Mouse (Mus musculus): Measurements from ENCODE around the gene Olfr1258. TPM values are rescaled to one million over a fixed set of nuclear protein-coding genes. Genes with fewer than 3 reads are reported as not detected.
"Not testable (repeated sequence)": the region's sequence is repeated elsewhere in the genome, so short reads cannot be mapped to it uniquely, and the experiment has no call there.

Olfr1258 gene
- polyA plus RNA-seq (2015; fragmentation: Nextera tagmentation; extraction: Ambion mirVana) = not detected in 2 replicates

- Histone ChIP-seq H3K36me3 (no peaks in the 10 kb centered on the region), H3K4me2 (replicated peaks) (no peak within 1 kb of the TSS), H3K4me3 (no peak within 1 kb of the TSS), H3K9me3 (no peaks in the 10 kb centered on the region), H3K9ac (no peak within 1 kb of the TSS), H3K27me3 (no peaks in the 10 kb centered on the region), H3K4me1 (no peaks in the 10 kb centered on the region), H3K27ac (no peak within 1 kb of the TSS)
- no peak for ATAC-seq (ENCODE audit: low FRiP score, low read depth)
Observed at GRCm38 (mm10) chr2:89927009-89927408, at the start of gene Olfr1258. Olfr1258 (plus strand) TSS chr2:89927309.

- no peaks in the 10 kb centered on the region for H3K27me3 ChIP-seq
Observed at GRCm38 (mm10) chr2:89878137-89878536, 49.0 kb upstream of the Olfr1258 start, which contains the start of gene Olfr1257. Olfr1257 (plus strand) TSS chr2:89878437.

GRCm38 (mm10) chr2:89912616-89913015 is 14.5 kb upstream of the Olfr1258 start:
- not testable (repeated sequence) for H3K27ac ChIP-seq; H3K9me3 ChIP-seq; H3K9ac ChIP-seq; H3K4me1 ChIP-seq; H3K4me3 ChIP-seq; H3K27me3 ChIP-seq; ATAC-seq (ENCODE audit: low FRiP score, low read depth); H3K4me2 ChIP-seq (replicated peaks); H3K36me3 ChIP-seq
- 89% methylated on average over 9 of the region's 9 CpGs for WGBS

More at GRCm38 (mm10) chr2:89878137-89878536, 49.0 kb upstream of the Olfr1258 start, which contains the start of gene Olfr1257:
- Histone ChIP-seq H3K4me3 (no peak within 1 kb of the TSS), H3K9me3 (no peaks in the 10 kb centered on the region), H3K4me2 (replicated peaks) (no peak within 1 kb of the TSS), H3K9ac (no peak within 1 kb of the TSS), H3K4me1 (no peaks in the 10 kb centered on the region), H3K36me3 (no peaks in the 10 kb centered on the region), H3K27ac (no peak within 1 kb of the TSS)
- WGBS = 90% methylated on average over 1 of the region's 1 CpGs
- ATAC-seq (ENCODE audit: low FRiP score, low read depth) = no peak

GRCm38 (mm10) chr2:89948564-89948963 is 21.5 kb downstream of the Olfr1258 start, which contains the start of gene Olfr1259:
Olfr1259 (minus strand) TSS chr2:89948664.
- Histone ChIP-seq H3K9ac (no peak within 1 kb of the TSS), H3K27me3 (no peaks in the 10 kb centered on the region), H3K4me1 (no peaks in the 10 kb centered on the region), H3K9me3 (no peaks in the 10 kb centered on the region), H3K4me3 (no peak within 1 kb of the TSS), H3K27ac (no peak within 1 kb of the TSS), H3K4me2 (replicated peaks) (no peak within 1 kb of the TSS), H3K36me3 (no peaks in the 10 kb centered on the region)
- WGBS = 84% methylated on average over 5 of the region's 5 CpGs
- ATAC-seq (ENCODE audit: low FRiP score, low read depth) = no peak

- no peaks in the 10 kb centered on the region for H3K27me3 ChIP-seq
- no peak for ATAC-seq (ENCODE audit: low FRiP score, low read depth)
- no peak within 1 kb of the TSS for H3K27ac ChIP-seq
- H3K4me1 ChIP-seq = no peaks in the 10 kb centered on the region
- WGBS = 39% methylated on average over 2 of the region's 2 CpGs
- H3K4me2 ChIP-seq (replicated peaks) = no peak within 1 kb of the TSS
- H3K4me3 ChIP-seq = no peak within 1 kb of the TSS
- no peak within 1 kb of the TSS for H3K9ac ChIP-seq
- H3K36me3 ChIP-seq = no peaks in the 10 kb centered on the region
- no peaks in the 10 kb centered on the region for H3K9me3 ChIP-seq
Observed at GRCm38 (mm10) chr2:89974184-89974583, 47.1 kb downstream of the Olfr1258 start, which contains the start of gene Olfr1260. Olfr1260 (plus strand) TSS chr2:89974340.

GRCm38 (mm10) chr2:89977709-89978108 is 50.6 kb downstream of the Olfr1258 start:
- ATAC-seq (ENCODE audit: low FRiP score, low read depth) = no peak
- no peaks in the 10 kb centered on the region for H3K9me3 ChIP-seq
- 83% methylated on average over 2 of the region's 2 CpGs for WGBS
- H3K4me1 ChIP-seq = no peaks in the 10 kb centered on the region
- no peak overlapping the region for H3K4me3 ChIP-seq
- no peak overlapping the region for H3K27ac ChIP-seq
- no peaks in the 10 kb centered on the region for H3K36me3 ChIP-seq
- H3K4me2 ChIP-seq (replicated peaks) = no peak overlapping the region
- no peaks in the 10 kb centered on the region for H3K27me3 ChIP-seq
- H3K9ac ChIP-seq = no peak overlapping the region

Other genes with a start within 250 kb of the Olfr1258 start
- gene Olfr1252, start 202.3 kb upstream of the Olfr1258 start, polyA plus RNA-seq (2015; fragmentation: Nextera tagmentation; extraction: Ambion mirVana) = not detected in 2 replicates
- not detected in 2 replicates for gene Olfr1253, start 170.2 kb upstream of the Olfr1258 start, polyA plus RNA-seq (2015; fragmentation: Nextera tagmentation; extraction: Ambion mirVana)
- not detected in 2 replicates for gene Olfr1254, start 133.7 kb upstream of the Olfr1258 start, polyA plus RNA-seq (2015; fragmentation: Nextera tagmentation; extraction: Ambion mirVana)
- gene Olfr1255, start 115.3 kb upstream of the Olfr1258 start, polyA plus RNA-seq (2015; fragmentation: Nextera tagmentation; extraction: Ambion mirVana) = not detected in 2 replicates
- not detected in 2 replicates for gene Olfr1256, start 85.8 kb upstream of the Olfr1258 start, polyA plus RNA-seq (2015; fragmentation: Nextera tagmentation; extraction: Ambion mirVana)
- gene Olfr48, start 79.1 kb upstream of the Olfr1258 start, polyA plus RNA-seq (2015; fragmentation: Nextera tagmentation; extraction: Ambion mirVana) = not detected in 2 replicates
- gene Olfr1257, start 48.9 kb upstream of the Olfr1258 start, polyA plus RNA-seq (2015; fragmentation: Nextera tagmentation; extraction: Ambion mirVana) = not detected in 2 replicates
- not detected in 2 replicates for gene Olfr1259, start 21.4 kb downstream of the Olfr1258 start, polyA plus RNA-seq (2015; fragmentation: Nextera tagmentation; extraction: Ambion mirVana)
- gene Olfr1260, start 47.0 kb downstream of the Olfr1258 start, polyA plus RNA-seq (2015; fragmentation: Nextera tagmentation; extraction: Ambion mirVana) = not detected in 2 replicates
- gene Olfr1261, start 63.9 kb downstream of the Olfr1258 start, polyA plus RNA-seq (2015; fragmentation: Nextera tagmentation; extraction: Ambion mirVana) = not detected in 2 replicates
- gene Olfr1262, start 72.8 kb downstream of the Olfr1258 start, polyA plus RNA-seq (2015; fragmentation: Nextera tagmentation; extraction: Ambion mirVana) = not detected in 2 replicates
- gene Olfr1263, start 84.8 kb downstream of the Olfr1258 start, polyA plus RNA-seq (2015; fragmentation: Nextera tagmentation; extraction: Ambion mirVana) = not detected in 2 replicates
- not detected in 2 replicates for gene Olfr1264, start 98.3 kb downstream of the Olfr1258 start, polyA plus RNA-seq (2015; fragmentation: Nextera tagmentation; extraction: Ambion mirVana)
- not detected in 2 replicates for gene Olfr1265, start 108.0 kb downstream of the Olfr1258 start, polyA plus RNA-seq (2015; fragmentation: Nextera tagmentation; extraction: Ambion mirVana)
- not detected in 2 replicates for gene Olfr140, start 136.3 kb downstream of the Olfr1258 start, polyA plus RNA-seq (2015; fragmentation: Nextera tagmentation; extraction: Ambion mirVana)
- not detected in 2 replicates for gene Olfr1269, start 194.1 kb downstream of the Olfr1258 start, polyA plus RNA-seq (2015; fragmentation: Nextera tagmentation; extraction: Ambion mirVana)
- not detected in 2 replicates for gene Olfr32, start 215.0 kb downstream of the Olfr1258 start, polyA plus RNA-seq (2015; fragmentation: Nextera tagmentation; extraction: Ambion mirVana)
- gene Olfr1270, start 225.8 kb downstream of the Olfr1258 start, polyA plus RNA-seq (2015; fragmentation: Nextera tagmentation; extraction: Ambion mirVana) = not detected in 2 replicates